Mouse (Mus musculus): ENCODE data around the gene Eps15. TPM values are rescaled to one million over a fixed set of nuclear protein-coding genes. Genes with fewer than 3 reads are reported as not detected.

Gene Eps15
- polyA plus RNA-seq, 1 experiment from 2014 or later, result 34.4 TPM

GRCm38 (mm10) chr4:109252199-109252598, 27.9 kb upstream of the Eps15 start:
- no peaks in the 10 kb centered on the region for H3K9me3 ChIP-seq (replicated peaks)
- no peak for ATAC-seq (ENCODE audit: insufficient read depth)
- no peak overlapping the region for H3K4me2 ChIP-seq
- H3K4me1 ChIP-seq (replicated peaks), result peaks cover 50% of the 10 kb centered on the region
- H3K36me3 ChIP-seq (replicated peaks), result no peaks in the 10 kb centered on the region
- H3K27ac ChIP-seq (replicated peaks), result no peak overlapping the region
- no peak overlapping the region for H3K4me3 ChIP-seq (replicated peaks)
- WGBS (ENCODE audit: insufficient replicate concordance), result 68% methylated on average over 4 of the region's 4 CpGs
- H3K27me3 ChIP-seq, result no peaks in the 10 kb centered on the region
- no peak overlapping the region for H3K9ac ChIP-seq

- Histone ChIP-seq H3K9me3 (replicated peaks) (no peaks in the 10 kb centered on the region), H3K4me2 (peak overlapping the region; percentile 49), H3K4me1 (replicated peaks) (peaks cover 54% of the 10 kb centered on the region), H3K9ac (no peak overlapping the region), H3K27ac (replicated peaks) (peak overlapping the region; percentile 66), H3K36me3 (replicated peaks) (no peaks in the 10 kb centered on the region), H3K4me3 (replicated peaks) (peak overlapping the region; percentile 17; the same call in 1 of the 2 replicates), H3K27me3 (no peaks in the 10 kb centered on the region)
- ATAC-seq (ENCODE audit: insufficient read depth), result no peak
- WGBS (ENCODE audit: insufficient replicate concordance), result 14% methylated on average over 11 of the region's 11 CpGs
Measured at GRCm38 (mm10) chr4:109253664-109254151, 26.4 kb upstream of the Eps15 start.

- H3K4me1 ChIP-seq (replicated peaks), result peaks cover 54% of the 10 kb centered on the region
- peak; percentile 74 for ATAC-seq (ENCODE audit: insufficient read depth)
- H3K9me3 ChIP-seq (replicated peaks), result no peaks in the 10 kb centered on the region
- no peaks in the 10 kb centered on the region for H3K27me3 ChIP-seq
- WGBS (ENCODE audit: insufficient replicate concordance), result 14% methylated on average over 5 of the region's 5 CpGs
- H3K4me3 ChIP-seq (replicated peaks), result no peak overlapping the region
- no peak overlapping the region for H3K9ac ChIP-seq
- H3K4me2 ChIP-seq, result peak overlapping the region; percentile 11
- H3K36me3 ChIP-seq (replicated peaks), result no peaks in the 10 kb centered on the region
- H3K27ac ChIP-seq (replicated peaks), result peak overlapping the region; percentile 65
Measured at GRCm38 (mm10) chr4:109254511-109254910, 25.6 kb upstream of the Eps15 start.

GRCm38 (mm10) chr4:109255321-109255720, 24.7 kb upstream of the Eps15 start:
- Histone ChIP-seq H3K36me3 (replicated peaks) (no peaks in the 10 kb centered on the region), H3K9me3 (replicated peaks) (no peaks in the 10 kb centered on the region)
- ATAC-seq (ENCODE audit: insufficient read depth), result no peak

GRCm38 (mm10) chr4:109255727-109256417, 24.2 kb upstream of the Eps15 start:
- H3K4me2 ChIP-seq, result peak overlapping the region; percentile 41

More at GRCm38 (mm10) chr4:109255321-109255720, 24.7 kb upstream of the Eps15 start:
- Histone ChIP-seq H3K27me3 (no peaks in the 10 kb centered on the region), H3K4me3 (replicated peaks) (no peak overlapping the region), H3K4me2 (peak overlapping the region; percentile 11; the same call in 1 of the 2 replicates), H3K9ac (no peak overlapping the region), H3K4me1 (replicated peaks) (peaks cover 54% of the 10 kb centered on the region), H3K27ac (replicated peaks) (peak overlapping the region; percentile 65)
- WGBS (ENCODE audit: insufficient replicate concordance), result 15% methylated on average over 2 of the region's 2 CpGs

GRCm38 (mm10) chr4:109256791-109257190, 23.3 kb upstream of the Eps15 start:
- H3K27ac ChIP-seq (replicated peaks), result peak overlapping the region; percentile 77
- H3K4me1 ChIP-seq (replicated peaks), result peaks cover 49% of the 10 kb centered on the region
- H3K4me3 ChIP-seq (replicated peaks), result no peak overlapping the region
- no peaks in the 10 kb centered on the region for H3K36me3 ChIP-seq (replicated peaks)
- ATAC-seq (ENCODE audit: insufficient read depth), result no peak
- no peaks in the 10 kb centered on the region for H3K9me3 ChIP-seq (replicated peaks)
- WGBS (ENCODE audit: insufficient replicate concordance), result 84% methylated on average over 6 of the region's 6 CpGs
- no peaks in the 10 kb centered on the region for H3K27me3 ChIP-seq
- H3K4me2 ChIP-seq, result no peak overlapping the region
- H3K9ac ChIP-seq, result no peak overlapping the region

More at GRCm38 (mm10) chr4:109255727-109256417, 24.2 kb upstream of the Eps15 start:
- Histone ChIP-seq H3K4me1 (replicated peaks) (peaks cover 54% of the 10 kb centered on the region), H3K9me3 (replicated peaks) (no peaks in the 10 kb centered on the region), H3K4me3 (replicated peaks) (no peak overlapping the region), H3K9ac (no peak overlapping the region), H3K27ac (replicated peaks) (peak overlapping the region; percentile 77), H3K27me3 (no peaks in the 10 kb centered on the region), H3K36me3 (replicated peaks) (no peaks in the 10 kb centered on the region)
- WGBS (ENCODE audit: insufficient replicate concordance), result 22% methylated on average over 11 of the region's 11 CpGs
- ATAC-seq (ENCODE audit: insufficient read depth), result peak; percentile 76

- no peak overlapping the region for H3K4me3 ChIP-seq (replicated peaks)
- H3K27me3 ChIP-seq, result no peaks in the 10 kb centered on the region
- no peak overlapping the region for H3K9ac ChIP-seq
- H3K27ac ChIP-seq (replicated peaks), result no peak overlapping the region
- H3K9me3 ChIP-seq (replicated peaks), result no peaks in the 10 kb centered on the region
- no peak for ATAC-seq (ENCODE audit: insufficient read depth)
- H3K4me1 ChIP-seq (replicated peaks), result peaks cover 43% of the 10 kb centered on the region
- no peak overlapping the region for H3K4me2 ChIP-seq
- no peaks in the 10 kb centered on the region for H3K36me3 ChIP-seq (replicated peaks)
Measured at GRCm38 (mm10) chr4:109257639-109258038, 22.4 kb upstream of the Eps15 start.

- no peak for ATAC-seq (ENCODE audit: insufficient read depth)
- WGBS (ENCODE audit: insufficient replicate concordance), result 64% methylated on average over 6 of the region's 6 CpGs
Measured at GRCm38 (mm10) chr4:109262068-109262467, 18.0 kb upstream of the Eps15 start.

GRCm38 (mm10) chr4:109266056-109266455, 14.0 kb upstream of the Eps15 start:
- WGBS (ENCODE audit: insufficient replicate concordance), result 72% methylated on average over 3 of the region's 3 CpGs
- H3K9me3 ChIP-seq (replicated peaks), result no peaks in the 10 kb centered on the region
- H3K4me1 ChIP-seq (replicated peaks), result no peaks in the 10 kb centered on the region
- H3K27me3 ChIP-seq, result no peaks in the 10 kb centered on the region
- H3K9ac ChIP-seq, result no peak overlapping the region
- no peaks in the 10 kb centered on the region for H3K36me3 ChIP-seq (replicated peaks)
- no peak for ATAC-seq (ENCODE audit: insufficient read depth)
- H3K4me2 ChIP-seq, result no peak overlapping the region
- H3K4me3 ChIP-seq (replicated peaks), result no peak overlapping the region
- no peak overlapping the region for H3K27ac ChIP-seq (replicated peaks)

More at GRCm38 (mm10) chr4:109262068-109262467, 18.0 kb upstream of the Eps15 start:
- no peaks in the 10 kb centered on the region for H3K27me3 ChIP-seq
- no peak overlapping the region for H3K9ac ChIP-seq
- H3K9me3 ChIP-seq (replicated peaks), result no peaks in the 10 kb centered on the region
- no peaks in the 10 kb centered on the region for H3K36me3 ChIP-seq (replicated peaks)
- no peak overlapping the region for H3K4me2 ChIP-seq
- H3K4me3 ChIP-seq (replicated peaks), result no peak overlapping the region
- H3K4me1 ChIP-seq (replicated peaks), result peaks cover 5% of the 10 kb centered on the region
- H3K27ac ChIP-seq (replicated peaks), result no peak overlapping the region

- Histone ChIP-seq H3K27me3 (no peaks in the 10 kb centered on the region), H3K36me3 (replicated peaks) (no peaks in the 10 kb centered on the region), H3K4me3 (replicated peaks) (no peak overlapping the region), H3K27ac (replicated peaks) (no peak overlapping the region), H3K4me1 (replicated peaks) (no peaks in the 10 kb centered on the region), H3K4me2 (no peak overlapping the region), H3K9me3 (replicated peaks) (no peaks in the 10 kb centered on the region), H3K9ac (no peak overlapping the region)
- 71% methylated on average over 2 of the region's 2 CpGs for WGBS (ENCODE audit: insufficient replicate concordance)
- no peak for ATAC-seq (ENCODE audit: insufficient read depth)
Measured at GRCm38 (mm10) chr4:109266744-109267143, 13.3 kb upstream of the Eps15 start.

GRCm38 (mm10) chr4:109267452-109267851, 12.6 kb upstream of the Eps15 start:
- WGBS (ENCODE audit: insufficient replicate concordance), result 54% methylated on average over 3 of the region's 3 CpGs
- Histone ChIP-seq H3K36me3 (replicated peaks) (no peaks in the 10 kb centered on the region), H3K27ac (replicated peaks) (no peak overlapping the region), H3K4me2 (no peak overlapping the region), H3K9ac (no peak overlapping the region), H3K27me3 (no peaks in the 10 kb centered on the region), H3K4me3 (replicated peaks) (no peak overlapping the region), H3K9me3 (replicated peaks) (no peaks in the 10 kb centered on the region), H3K4me1 (replicated peaks) (no peaks in the 10 kb centered on the region)
- ATAC-seq (ENCODE audit: insufficient read depth), result no peak
